Mouse (Mus musculus) urinary bladder, postnatal 0 days (tissue): ENCODE data around the gene Wipf2. TPM values are rescaled to one million over a fixed set of nuclear protein-coding genes. Genes with fewer than 3 reads are reported as not detected.

Source experiments
- polyA plus RNA-seq: library from polyadenylated mRNA; unstranded; fragments of >200 nt; fragmentation: Nextera tagmentation; extraction: Ambion mirVana; gene quantifications from 2 replicates; pipeline ENCODE4 v1.2.1, GENCODE M21; 2015

The Wipf2 gene
- 4.3 and 4.6 TPM in 2 replicates for polyA plus RNA-seq

GRCm38 (mm10) chr11:98863028-98863750 is at the start of gene Wipf2:
Wipf2 (plus strand) TSS chr11:98863638.

GRCm38 (mm10) chr11:98836651-98837141 is 26.7 kb upstream of the Wipf2 start, which contains the start of gene Rapgefl1:
Rapgefl1 (plus strand) TSS chr11:98836785.

GRCm38 (mm10) chr11:98907437-98908173 is 44.2 kb downstream of the Wipf2 start, which contains the start of gene Cdc6:
Cdc6 (plus strand) TSS chr11:98907801.

GRCm38 (mm10) chr11:98927438-98928076 is 64.1 kb downstream of the Wipf2 start, which contains the start of gene Rara:
Rara (plus strand) TSS chr11:98927818.

Other genes with a start within 250 kb of the Wipf2 start
- 0.51 and 0.59 TPM in 2 replicates for gene Gm12355, start 238.0 kb upstream of the Wipf2 start, polyA plus RNA-seq
- gene Gsdma3, start 237.3 kb upstream of the Wipf2 start, polyA plus RNA-seq: not detected in 2 replicates
- not detected in 2 replicates for gene Gsdma2, start 216.9 kb upstream of the Wipf2 start, polyA plus RNA-seq
- gene Gsdma, start 199.3 kb upstream of the Wipf2 start, polyA plus RNA-seq: 2.4 and 2.8 TPM in 2 replicates
- 117 and 120 TPM in 2 replicates for gene Psmd3, start 181.1 kb upstream of the Wipf2 start, polyA plus RNA-seq
- 0.72 and 0.96 TPM in 2 replicates for gene Csf3, start 162.4 kb upstream of the Wipf2 start, polyA plus RNA-seq
- gene Med24, start 134.2 kb upstream of the Wipf2 start, polyA plus RNA-seq: 16.3 and 20.1 TPM in 2 replicates
- gene Thra, start 123.0 kb upstream of the Wipf2 start, polyA plus RNA-seq: 24.8 and 25.4 TPM in 2 replicates
- 6.4 and 9.4 TPM in 2 replicates for gene Nr1d1, start 88.3 kb upstream of the Wipf2 start, polyA plus RNA-seq
- 11.6 and 13.5 TPM in 2 replicates for gene Msl1, start 68.1 kb upstream of the Wipf2 start, polyA plus RNA-seq
- 16.1 and 18.2 TPM in 2 replicates for gene Casc3, start 58.7 kb upstream of the Wipf2 start, polyA plus RNA-seq
- 1.9 and 2.6 TPM in 2 replicates for gene Rapgefl1, start 26.9 kb upstream of the Wipf2 start, polyA plus RNA-seq
- gene Cdc6, start 44.2 kb downstream of the Wipf2 start, polyA plus RNA-seq: 8.0 and 10.8 TPM in 2 replicates
- gene Rara, start 64.2 kb downstream of the Wipf2 start, polyA plus RNA-seq: 17.0 and 18.1 TPM in 2 replicates
- gene Gjd3, start 119.4 kb downstream of the Wipf2 start, polyA plus RNA-seq: 0.31 and 0.39 TPM in 2 replicates
- 27.1 and 42.6 TPM in 2 replicates for gene Top2a, start 160.6 kb downstream of the Wipf2 start, polyA plus RNA-seq
- 283 and 299 TPM in 2 replicates for gene Igfbp4, start 177.6 kb downstream of the Wipf2 start, polyA plus RNA-seq
- 2.7 and 3.1 TPM in 2 replicates for gene Tns4, start 225.7 kb downstream of the Wipf2 start, polyA plus RNA-seq